Mouse (Mus musculus): Measurements from ENCODE around the gene Gemin2. TPM values are rescaled to one million over a fixed set of nuclear protein-coding genes. Genes with fewer than 3 reads are reported as not detected.
A peak's percentile ranks its signal among the peaks of the same experiment; 100 is the strongest.

The Gemin2 gene
- polyA plus RNA-seq, 2 experiments = 16.1 to 18.3 TPM

- peak overlapping the region; percentile 96 for H3K9ac ChIP-seq (ENCODE audit: low read depth, low read length, severe bottlenecking)
- peaks cover 40% of the 10 kb centered on the region for H3K36me3 ChIP-seq (ENCODE audit: control insufficient read depth, insufficient read depth, low read length)
- H3K4me1 ChIP-seq (ENCODE audit: control insufficient read depth, insufficient read depth, low read length) = 0 out of 2 replicates have a peak, but pooled peaks cover 2% of the 10 kb centered on the region
- H3K9me3 ChIP-seq (ENCODE audit: control insufficient read depth, low read length) = no peaks in the 10 kb centered on the region
- DNase-seq (ENCODE audit: low spot score) = no peak
- peak overlapping the region; percentile 77 for H3K4me3 ChIP-seq (replicated peaks; ENCODE audit: low read length)
- ATAC-seq (ENCODE audit: low FRiP score, low read depth) = peak; percentile 3
- peak overlapping the region; percentile 78 for H3K27ac ChIP-seq (replicated peaks; ENCODE audit: low read depth, low read length)
- peak overlapping the region; percentile 72 for H3K4me2 ChIP-seq (replicated peaks; ENCODE audit: low read depth, low read length, severe bottlenecking)
- no peak for TF ChIP-seq POLR2A (IDR thresholded peaks at IDR 0.05; ENCODE audit: borderline replicate concordance, extremely low read depth, insufficient read depth, insufficient read length)
- no peaks in the 10 kb centered on the region for H3K27me3 ChIP-seq (ENCODE audit: control insufficient read depth, insufficient read depth, low read length)
- under 1% methylated on average over 32 of the region's 41 CpGs for WGBS
Observed at GRCm38 (mm10) chr12:59067095-59067494, 53.9 kb downstream of the Gemin2 start.

GRCm38 (mm10) chr12:59068791-59069190 lies 55.6 kb downstream of the Gemin2 start:
- H3K9me3 ChIP-seq (ENCODE audit: control insufficient read depth, low read length) = no peaks in the 10 kb centered on the region
- H3K27ac ChIP-seq (replicated peaks; ENCODE audit: low read depth, low read length) = no peak overlapping the region
- no peak overlapping the region for H3K4me2 ChIP-seq (replicated peaks; ENCODE audit: low read depth, low read length, severe bottlenecking)
- TF ChIP-seq POLR2A (IDR thresholded peaks at IDR 0.05; ENCODE audit: borderline replicate concordance, extremely low read depth, insufficient read depth, insufficient read length) = no peak
- 92% methylated on average over 13 of the region's 13 CpGs for WGBS
- H3K4me3 ChIP-seq (replicated peaks; ENCODE audit: low read length) = no peak overlapping the region
- peaks cover 51% of the 10 kb centered on the region for H3K36me3 ChIP-seq (ENCODE audit: control insufficient read depth, insufficient read depth, low read length)
- H3K9ac ChIP-seq (ENCODE audit: low read depth, low read length, severe bottlenecking) = no peak overlapping the region
- DNase-seq (ENCODE audit: low spot score) (no peak), ATAC-seq (ENCODE audit: low FRiP score, low read depth) (no peak)
- no peaks in the 10 kb centered on the region for H3K27me3 ChIP-seq (ENCODE audit: control insufficient read depth, insufficient read depth, low read length)
- H3K4me1 ChIP-seq (ENCODE audit: control insufficient read depth, insufficient read depth, low read length) = 0 out of 2 replicates have a peak, but pooled peaks cover 2% of the 10 kb centered on the region

GRCm38 (mm10) chr12:59072286-59072685 lies 59.1 kb downstream of the Gemin2 start:
- TF ChIP-seq POLR2A (IDR thresholded peaks at IDR 0.05; ENCODE audit: borderline replicate concordance, extremely low read depth, insufficient read depth, insufficient read length) = no peak
- no peak for ATAC-seq (ENCODE audit: low FRiP score, low read depth)
- Histone ChIP-seq H3K36me3 (ENCODE audit: control insufficient read depth, insufficient read depth, low read length) (peaks cover 55% of the 10 kb centered on the region), H3K4me3 (replicated peaks; ENCODE audit: low read length) (no peak overlapping the region), H3K27me3 (ENCODE audit: control insufficient read depth, insufficient read depth, low read length) (no peaks in the 10 kb centered on the region), H3K9ac (ENCODE audit: low read depth, low read length, severe bottlenecking) (no peak overlapping the region), H3K27ac (replicated peaks; ENCODE audit: low read depth, low read length) (no peak overlapping the region), H3K9me3 (ENCODE audit: control insufficient read depth, low read length) (no peaks in the 10 kb centered on the region), H3K4me1 (ENCODE audit: control insufficient read depth, insufficient read depth, low read length) (no peaks in the 10 kb centered on the region), H3K4me2 (replicated peaks; ENCODE audit: low read depth, low read length, severe bottlenecking) (no peak overlapping the region)
- WGBS = 89% methylated on average over 11 of the region's 11 CpGs
- DNase-seq (ENCODE audit: low spot score) = no peak

GRCm38 (mm10) chr12:59074052-59074451 lies 60.9 kb downstream of the Gemin2 start:
- no peaks in the 10 kb centered on the region for H3K9me3 ChIP-seq (ENCODE audit: control insufficient read depth, low read length)
- ATAC-seq (ENCODE audit: low FRiP score, low read depth) (no peak), DNase-seq (ENCODE audit: low spot score) (no peak)
- H3K4me2 ChIP-seq (replicated peaks; ENCODE audit: low read depth, low read length, severe bottlenecking) = no peak overlapping the region
- no peaks in the 10 kb centered on the region for H3K4me1 ChIP-seq (ENCODE audit: control insufficient read depth, insufficient read depth, low read length)
- peaks cover 45% of the 10 kb centered on the region for H3K36me3 ChIP-seq (ENCODE audit: control insufficient read depth, insufficient read depth, low read length)
- TF ChIP-seq POLR2A (IDR thresholded peaks at IDR 0.05; ENCODE audit: borderline replicate concordance, extremely low read depth, insufficient read depth, insufficient read length) = no peak
- H3K27ac ChIP-seq (replicated peaks; ENCODE audit: low read depth, low read length) = no peak overlapping the region
- 90% methylated on average over 3 of the region's 3 CpGs for WGBS
- H3K9ac ChIP-seq (ENCODE audit: low read depth, low read length, severe bottlenecking) = no peak overlapping the region
- no peak overlapping the region for H3K4me3 ChIP-seq (replicated peaks; ENCODE audit: low read length)
- no peaks in the 10 kb centered on the region for H3K27me3 ChIP-seq (ENCODE audit: control insufficient read depth, insufficient read depth, low read length)

GRCm38 (mm10) chr12:59076996-59077395 lies 63.8 kb downstream of the Gemin2 start:
- Histone ChIP-seq H3K4me3 (replicated peaks; ENCODE audit: low read length) (no peak overlapping the region), H3K36me3 (ENCODE audit: control insufficient read depth, insufficient read depth, low read length) (peaks cover 15% of the 10 kb centered on the region), H3K4me2 (replicated peaks; ENCODE audit: low read depth, low read length, severe bottlenecking) (no peak overlapping the region), H3K9me3 (ENCODE audit: control insufficient read depth, low read length) (no peaks in the 10 kb centered on the region), H3K27me3 (ENCODE audit: control insufficient read depth, insufficient read depth, low read length) (no peaks in the 10 kb centered on the region), H3K4me1 (ENCODE audit: control insufficient read depth, insufficient read depth, low read length) (no peaks in the 10 kb centered on the region), H3K27ac (replicated peaks; ENCODE audit: low read depth, low read length) (no peak overlapping the region), H3K9ac (ENCODE audit: low read depth, low read length, severe bottlenecking) (no peak overlapping the region)
- ATAC-seq (ENCODE audit: low FRiP score, low read depth) (no peak), DNase-seq (ENCODE audit: low spot score) (no peak)
- 93% methylated on average over 3 of the region's 3 CpGs for WGBS
- TF ChIP-seq POLR2A (IDR thresholded peaks at IDR 0.05; ENCODE audit: borderline replicate concordance, extremely low read depth, insufficient read depth, insufficient read length) = no peak

- Histone ChIP-seq H3K4me1 (ENCODE audit: control insufficient read depth, insufficient read depth, low read length) (no peaks in the 10 kb centered on the region), H3K36me3 (ENCODE audit: control insufficient read depth, insufficient read depth, low read length) (peaks cover 8% of the 10 kb centered on the region), H3K27ac (replicated peaks; ENCODE audit: low read depth, low read length) (no peak overlapping the region), H3K27me3 (ENCODE audit: control insufficient read depth, insufficient read depth, low read length) (no peaks in the 10 kb centered on the region), H3K9me3 (ENCODE audit: control insufficient read depth, low read length) (no peaks in the 10 kb centered on the region), H3K4me2 (replicated peaks; ENCODE audit: low read depth, low read length, severe bottlenecking) (no peak overlapping the region), H3K9ac (ENCODE audit: low read depth, low read length, severe bottlenecking) (no peak overlapping the region), H3K4me3 (replicated peaks; ENCODE audit: low read length) (no peak overlapping the region)
- DNase-seq (ENCODE audit: low spot score) (no peak), ATAC-seq (ENCODE audit: low FRiP score, low read depth) (no peak)
- no peak for TF ChIP-seq POLR2A (IDR thresholded peaks at IDR 0.05; ENCODE audit: borderline replicate concordance, extremely low read depth, insufficient read depth, insufficient read length)
- 90% methylated on average over 3 of the region's 3 CpGs for WGBS
Observed at GRCm38 (mm10) chr12:59077883-59078282, 64.7 kb downstream of the Gemin2 start.

Other genes with a start within 250 kb of the Gemin2 start
- 67.1 and 72.6 TPM in 2 replicates for gene Sec23a, start 1.4 kb upstream of the Gemin2 start, polyA plus RNA-seq (2012; rRNA removed)
- gene Sec23a, start 1.4 kb upstream of the Gemin2 start, polyA plus RNA-seq (2014; fragmentation: Nextera tagmentation; extraction: Ambion mirVana) = 97.1 and 102 TPM in 2 replicates
- 71.7 and 87.5 TPM in 2 replicates for gene Trappc6b, start 48.1 kb downstream of the Gemin2 start, polyA plus RNA-seq (2012; rRNA removed)
- 53.9 and 60.4 TPM in 2 replicates for gene Trappc6b, start 48.1 kb downstream of the Gemin2 start, polyA plus RNA-seq (2014; fragmentation: Nextera tagmentation; extraction: Ambion mirVana)
- gene Pnn, start 53.5 kb downstream of the Gemin2 start, polyA plus RNA-seq (2012; rRNA removed) = 55.0 and 108 TPM in 2 replicates
- 68.3 and 80.2 TPM in 2 replicates for gene Pnn, start 53.5 kb downstream of the Gemin2 start, polyA plus RNA-seq (2014; fragmentation: Nextera tagmentation; extraction: Ambion mirVana)
- 52.5 and 59.1 TPM in 2 replicates for gene Mia2, start 82.4 kb downstream of the Gemin2 start, polyA plus RNA-seq (2012; rRNA removed)
- gene Mia2, start 82.4 kb downstream of the Gemin2 start, polyA plus RNA-seq (2014; fragmentation: Nextera tagmentation; extraction: Ambion mirVana) = 60.0 and 61.8 TPM in 2 replicates
- 10.2 and 12.8 TPM in 2 replicates for gene Fbxo33, start 206.3 kb downstream of the Gemin2 start, polyA plus RNA-seq (2012; rRNA removed)
- 10.5 and 11.0 TPM in 2 replicates for gene Fbxo33, start 206.3 kb downstream of the Gemin2 start, polyA plus RNA-seq (2014; fragmentation: Nextera tagmentation; extraction: Ambion mirVana)